Mouse (Mus musculus) myocyte (in vitro differentiated cells): Measurements from ENCODE around the gene Psen2.

Source experiments
- E2F4 ChIP-seq: IDR thresholded peaks from one replicate; pipeline ENCODE4 v1.6.1; 2011; ENCODE audit warnings: mild to moderate bottlenecking, control low read depth, moderate library complexity; ENCODE audit not compliant: insufficient read depth
- MAX ChIP-seq: IDR thresholded peaks from one replicate; pipeline ENCODE4 v1.6.1; 2011; ENCODE audit warnings: low read depth, mild to moderate bottlenecking, control low read depth
- MYOD1 ChIP-seq, 3 experiments: IDR thresholded peaks; one replicate each; pipeline ENCODE4 v1.6.1; 2011; ENCODE audit warnings: control low read depth in 2 of 3, low read depth in 2 of 3, mild to moderate bottlenecking in 2 of 3, moderate library complexity in 1 of 3; ENCODE audit not compliant: insufficient read length in 2 of 3, control insufficient read depth in 1 of 3
- MYOG ChIP-seq, 3 experiments: IDR thresholded peaks; one replicate each; pipeline ENCODE4 v1.6.1; 2011; ENCODE audit warnings: control low read depth in 2 of 3, low read depth in 2 of 3, mild to moderate bottlenecking in 2 of 3; ENCODE audit not compliant: insufficient read length in 2 of 3, control insufficient read depth in 1 of 3, insufficient read depth in 1 of 3
- POLR2A ChIP-seq: IDR thresholded peaks from one replicate; pipeline ENCODE4 v1.6.1; 2011; ENCODE audit warnings: low read depth, mild to moderate bottlenecking, control low read depth, moderate library complexity; ENCODE audit not compliant: insufficient read length
- POLR2AphosphoS2 ChIP-seq: IDR thresholded peaks from one replicate; pipeline ENCODE4 v1.6.1; 2011; ENCODE audit warnings: low read depth, control low read depth; ENCODE audit not compliant: insufficient read length
- SRF ChIP-seq: IDR thresholded peaks from one replicate; pipeline ENCODE4 v1.6.1; 2011; ENCODE audit warnings: low read depth; ENCODE audit not compliant: control insufficient read depth, insufficient read length
- TCF12 ChIP-seq: IDR thresholded peaks from one replicate; pipeline ENCODE4 v1.6.1; 2011; ENCODE audit warnings: mild to moderate bottlenecking, control low read depth; ENCODE audit not compliant: poor library complexity, insufficient read depth, severe bottlenecking
- TCF3 ChIP-seq: IDR thresholded peaks from one replicate; pipeline ENCODE4 v1.6.1; 2011; ENCODE audit warnings: low read depth, control low read depth; ENCODE audit not compliant: insufficient read length
- USF1 ChIP-seq: IDR thresholded peaks from one replicate; pipeline ENCODE4 v1.6.1; 2011; ENCODE audit warnings: low read depth, mild to moderate bottlenecking, control low read depth, moderate library complexity

DNA sequence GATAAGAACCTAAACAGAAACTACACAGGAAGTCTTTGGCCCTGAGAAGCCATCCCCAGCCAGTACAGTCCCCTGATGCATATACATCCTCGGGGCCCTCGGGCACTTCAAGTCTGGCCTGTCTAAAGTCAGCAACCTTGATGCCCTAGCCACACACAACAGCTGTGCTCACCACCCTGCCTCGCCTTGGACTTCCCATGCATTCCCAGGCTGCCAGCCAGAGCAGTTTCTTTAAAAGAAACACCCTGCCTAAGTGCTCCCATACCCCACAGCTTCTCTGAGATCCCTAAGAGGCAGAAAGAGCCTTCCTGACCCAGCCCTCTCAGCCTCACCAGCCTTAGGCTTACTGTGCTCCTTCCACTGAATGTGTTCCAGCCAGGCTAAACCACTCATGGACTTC is 76.9 kb downstream of the Psen2 start:
- TF ChIP-seq POLR2A: no peak
- peak in 2 of 3 experiments; percentile 76 to 94 for TF ChIP-seq MYOD1 (IDR thresholded peaks at IDR 0.05; ENCODE audit: control insufficient read depth in 1 of 3, insufficient read length in 2 of 3, low read depth in 2 of 3)
- no peak for TF ChIP-seq SRF
- peak; percentile 80 to 97 (median 88) for TF ChIP-seq MYOG (IDR thresholded peaks at IDR 0.05; ENCODE audit: control insufficient read depth in 1 of 3, insufficient read depth in 1 of 3, insufficient read length in 2 of 3, low read depth in 2 of 3)
- TF ChIP-seq USF1: no peak
- TF ChIP-seq MAX: no peak
- peak; percentile 58 for TF ChIP-seq TCF3
- no peak for TF ChIP-seq E2F4
- peak; percentile 54 for TF ChIP-seq TCF12
- TF ChIP-seq POLR2AphosphoS2: no peak
